Mouse (Mus musculus) embryonic facial prominence, embryonic 14.5 days (tissue): ENCODE data around the gene Taar8b. TPM values are rescaled to one million over a fixed set of nuclear protein-coding genes. Genes with fewer than 3 reads are reported as not detected.
"Not testable (repeated sequence)": the region's sequence is repeated elsewhere in the genome, so short reads cannot be mapped to it uniquely, and the experiment has no call there.

Experiments
- ATAC-seq: fragments of 200-750 bp; cut with Nextera tagmentation; 2 replicates; pipeline ENCODE4 v1.8.0; 2017; ENCODE audit warnings: low read depth, moderate number of reproducible peaks, moderate TSS enrichment
- DNase-seq: peaks from one replicate; pipeline ENCODE4 v3.0.0-alpha.2; 2015; ENCODE audit warnings: low spot score
- H3K27ac ChIP-seq: fragments of 300-500 bp; sonication (generic); replicated peaks from 2 replicates; pipeline ENCODE4 v1.5.1; 2014; ENCODE audit warnings: low read depth, mild to moderate bottlenecking, low read length, moderate library complexity
- H3K27me3 ChIP-seq: fragments of 300-500 bp; sonication (generic); replicated peaks from 2 replicates; pipeline ENCODE4 v1.6.1; 2014; ENCODE audit warnings: low read length; ENCODE audit not compliant: control insufficient read depth, insufficient read depth
- H3K36me3 ChIP-seq: fragments of 300-500 bp; sonication (generic); 2 replicates; pipeline ENCODE4 v1.6.1; 2014; ENCODE audit warnings: low read length, mixed read lengths; ENCODE audit not compliant: control insufficient read depth, insufficient read depth
- H3K4me1 ChIP-seq: fragments of 300-500 bp; sonication (generic); 2 replicates; pipeline ENCODE4 v1.6.1; 2014; ENCODE audit warnings: antibody characterized with exemption, low read length; ENCODE audit not compliant: control insufficient read depth, insufficient read depth
- H3K4me2 ChIP-seq: fragments of 300-500 bp; sonication (generic); 2 replicates; pipeline ENCODE4 v1.6.1; 2014; ENCODE audit warnings: low read depth, mild to moderate bottlenecking, low read length, moderate library complexity, mixed read lengths
- H3K4me3 ChIP-seq: fragments of 300-500 bp; sonication (generic); 2 replicates; pipeline ENCODE4 v1.5.1; 2014; ENCODE audit warnings: low read depth, mild to moderate bottlenecking, low read length
- H3K9ac ChIP-seq: fragments of 300-500 bp; sonication (generic); 2 replicates; pipeline ENCODE4 v1.6.1; 2014; ENCODE audit warnings: low read depth, mild to moderate bottlenecking, low read length, moderate library complexity, mixed read lengths
- H3K9me3 ChIP-seq: fragments of 300-500 bp; sonication (generic); 2 replicates; pipeline ENCODE4 v1.6.1; 2016; ENCODE audit warnings: low read length; ENCODE audit not compliant: control insufficient read depth
- WGBS: fragments of 180-500 bp; shearing (Covaris S2); extraction: QIAGEN DNeasy Blood & Tissue Kit; methylation state at CpG from one replicate; pipeline ENCODE4 v1.1.7; 2014; 5-methylcytosine and 5-hydroxymethylcytosine counted together
- polyA plus RNA-seq: library from polyadenylated mRNA; unstranded; fragments of >200 nt; fragmentation: Nextera tagmentation; extraction: Ambion mirVana; gene quantifications from 2 replicates; pipeline ENCODE4 v1.2.1, GENCODE M21; 2014

Gene Taar8b
- polyA plus RNA-seq, 1 experiment from 2014 or later = not detected

GRCm38 (mm10) chr10:24076200-24076599 is 15.9 kb downstream of the Taar8b start, which contains the start of gene Taar8a:
Taar8a (plus strand) TSS chr10:24076500.
- not testable (repeated sequence) for H3K36me3 ChIP-seq, H3K9me3 ChIP-seq, H3K4me1 ChIP-seq, H3K27me3 ChIP-seq, H3K27ac ChIP-seq, H3K4me3 ChIP-seq, H3K4me2 ChIP-seq, ATAC-seq, H3K9ac ChIP-seq, DNase-seq
- 70% methylated on average over 2 of the region's 4 CpGs for WGBS

- ATAC-seq, H3K27me3 ChIP-seq, H3K9me3 ChIP-seq, H3K4me2 ChIP-seq, DNase-seq, H3K4me1 ChIP-seq, H3K4me3 ChIP-seq, H3K36me3 ChIP-seq, H3K27ac ChIP-seq, H3K9ac ChIP-seq: not testable (repeated sequence)
- WGBS = 23% methylated on average over 2 of the region's 2 CpGs
Measured at GRCm38 (mm10) chr10:24074751-24075150, 17.3 kb downstream of the Taar8b start.

GRCm38 (mm10) chr10:24058986-24059385 is 33.1 kb downstream of the Taar8b start:
- no peak overlapping the region for H3K4me3 ChIP-seq
- no peak overlapping the region for H3K9ac ChIP-seq
- no peak overlapping the region for H3K27ac ChIP-seq
- no peaks in the 10 kb centered on the region for H3K27me3 ChIP-seq
- H3K36me3 ChIP-seq = no peaks in the 10 kb centered on the region
- H3K4me2 ChIP-seq = no peak overlapping the region
- no peak for ATAC-seq
- no peaks in the 10 kb centered on the region for H3K4me1 ChIP-seq
- H3K9me3 ChIP-seq = no peaks in the 10 kb centered on the region
- no peak for DNase-seq
- WGBS = 86% methylated on average over 3 of the region's 3 CpGs

GRCm38 (mm10) chr10:24052039-24052438 is 40.1 kb downstream of the Taar8b start:
- H3K27me3 ChIP-seq = no peaks in the 10 kb centered on the region
- H3K27ac ChIP-seq = no peak overlapping the region
- 60% methylated on average over 5 of the region's 5 CpGs for WGBS
- ATAC-seq (no peak), DNase-seq (no peak)
- no peaks in the 10 kb centered on the region for H3K9me3 ChIP-seq
- no peak overlapping the region for H3K4me2 ChIP-seq
- no peak overlapping the region for H3K4me3 ChIP-seq
- no peak overlapping the region for H3K9ac ChIP-seq
- no peaks in the 10 kb centered on the region for H3K36me3 ChIP-seq
- no peaks in the 10 kb centered on the region for H3K4me1 ChIP-seq

GRCm38 (mm10) chr10:24049210-24049609 is 42.9 kb downstream of the Taar8b start, which contains the start of gene Taar7f:
Taar7f (plus strand) TSS chr10:24049510.
- DNase-seq = no peak
- no peaks in the 10 kb centered on the region for H3K4me1 ChIP-seq
- H3K36me3 ChIP-seq = no peaks in the 10 kb centered on the region
- H3K9ac ChIP-seq = no peak within 1 kb of the TSS
- H3K9me3 ChIP-seq = no peaks in the 10 kb centered on the region
- H3K4me2 ChIP-seq = no peak within 1 kb of the TSS
- no peak within 1 kb of the TSS for H3K4me3 ChIP-seq
- ATAC-seq = no peak
- no peaks in the 10 kb centered on the region for H3K27me3 ChIP-seq
- H3K27ac ChIP-seq = no peak within 1 kb of the TSS

Other genes with a start within 250 kb of the Taar8b start
- 0.13 and 0.14 TPM in 2 replicates for gene Vnn3, start 240.8 kb downstream of the Taar8b start, polyA plus RNA-seq
- 1.1 and 1.2 TPM in 2 replicates for gene Vnn1, start 197.6 kb downstream of the Taar8b start, polyA plus RNA-seq
- not detected in 2 replicates for gene Taar1, start 171.9 kb downstream of the Taar8b start, polyA plus RNA-seq
- 0.21 TPM in 1 of 2 replicates, not detected in the other for gene Taar2, start 153.7 kb downstream of the Taar8b start, polyA plus RNA-seq
- gene Taar3, start 142.7 kb downstream of the Taar8b start, polyA plus RNA-seq = not detected in 2 replicates
- gene Taar4, start 131.8 kb downstream of the Taar8b start, polyA plus RNA-seq = not detected in 2 replicates
- gene Taar5, start 121.6 kb downstream of the Taar8b start, polyA plus RNA-seq = not detected in 2 replicates
- gene Taar6, start 106.6 kb downstream of the Taar8b start, polyA plus RNA-seq = not detected in 2 replicates
- gene Taar7a, start 98.8 kb downstream of the Taar8b start, polyA plus RNA-seq = not detected in 2 replicates
- not detected in 2 replicates for gene Taar7b, start 92.4 kb downstream of the Taar8b start, polyA plus RNA-seq
- not detected in 2 replicates for gene Taar7d, start 65.1 kb downstream of the Taar8b start, polyA plus RNA-seq
- not detected in 2 replicates for gene Taar7e, start 54.7 kb downstream of the Taar8b start, polyA plus RNA-seq
- not detected in 2 replicates for gene Taar7f, start 42.8 kb downstream of the Taar8b start, polyA plus RNA-seq
- gene Taar8a, start 15.8 kb downstream of the Taar8b start, polyA plus RNA-seq = not detected in 2 replicates
- not detected in 2 replicates for gene Taar8c, start 9.6 kb upstream of the Taar8b start, polyA plus RNA-seq
- gene Taar9, start 17.2 kb upstream of the Taar8b start, polyA plus RNA-seq = not detected in 2 replicates
- gene Stx7, start 57.0 kb upstream of the Taar8b start, polyA plus RNA-seq = 86.9 and 93.9 TPM in 2 replicates
- gene Moxd1, start 131.2 kb upstream of the Taar8b start, polyA plus RNA-seq = 19.8 and 21.7 TPM in 2 replicates